ENCODE assay signal across 18 mouse cellular contexts in the genomic region with DNA sequence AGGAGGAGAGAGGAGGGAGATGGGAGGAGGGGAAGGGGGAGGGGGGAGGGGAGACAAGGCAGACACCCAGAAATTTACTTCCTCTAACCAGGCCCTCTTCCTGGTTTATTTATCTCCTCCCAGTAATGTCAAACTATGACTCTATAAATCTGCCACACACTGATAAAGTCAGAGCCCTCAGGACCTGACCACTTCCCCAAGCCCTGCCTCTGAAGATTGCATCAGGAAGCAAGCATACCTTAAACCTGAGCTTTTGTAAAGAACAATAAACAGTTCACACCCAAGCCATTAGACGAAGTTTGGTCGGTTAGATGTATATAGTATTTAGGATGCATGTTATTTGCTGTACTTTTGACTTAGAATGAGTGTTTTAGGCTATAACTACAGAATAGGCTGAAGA. TPM values are rescaled to one million over a fixed set of nuclear protein-coding genes. Genes with fewer than 3 reads are reported as not detected.
A peak's percentile ranks its signal among the peaks of the same experiment; 100 is the strongest.
DNase-seq lines count a peak whose midpoint lies in the region; ATAC-seq and TF ChIP-seq lines count a peak whose summit lies in the region.
"Had no signal": no experiment of that assay in that cellular context is flagged by ENCODE, and none has a peak within 500 bp of the region (broad histone marks: within the 10 kb centered on the region; RNA-seq: fewer than 3 reads in every experiment).

No protein-coding gene starts in this region.

- TF ChIP-seq CTCF in bone marrow macrophage, adult 2 months (IDR thresholded peaks at IDR 0.05; ENCODE audit: low read depth, low read length) = no peak
- TF ChIP-seq CTCF in intestine, postnatal 0 days (IDR thresholded peaks at IDR 0.05; ENCODE audit: low read depth) = no peak

- ATAC-seq in intestine, postnatal 0 days = peak; percentile 53; the same call in 1 of the 2 replicates
- peak; percentile 86 for ATAC-seq in megakaryocyte progenitor cell, adult 5-6 weeks (replicated peaks; ENCODE audit: poor library complexity)
- ATAC-seq: forebrain, postnatal 0 days had no signal

- H3K36me3 ChIP-seq in intestine, postnatal 0 days (ENCODE audit: control insufficient read depth, insufficient read depth) = no peaks in the 10 kb centered on the region
- H3K36me3 ChIP-seq: embryonic facial prominence, embryonic 13.5 days; heart, embryonic 10.5 days; hindbrain, embryonic 13.5 days; midbrain, embryonic 12.5 days had no signal

- no peak overlapping the region for H3K4me3 ChIP-seq in bone marrow macrophage, adult 2 months (ENCODE audit: insufficient read depth, low read length)
- no peak overlapping the region for H3K4me3 ChIP-seq in intestine, postnatal 0 days (ENCODE audit: low read depth, low read length)
- H3K4me3 ChIP-seq: embryonic facial prominence, embryonic 13.5 days; heart, embryonic 10.5 days; hindbrain, embryonic 13.5 days; midbrain, embryonic 12.5 days had no signal

- no peak for TF ChIP-seq POLR2A in bone marrow macrophage, adult 2 months (IDR thresholded peaks at IDR 0.05; ENCODE audit: borderline replicate concordance, low read depth, low read length)

- H3K27me3 ChIP-seq in intestine, postnatal 0 days (replicated peaks; ENCODE audit: control insufficient read depth, insufficient read depth, low read length) = no peaks in the 10 kb centered on the region
- H3K27me3 ChIP-seq: embryonic facial prominence, embryonic 13.5 days; hindbrain, embryonic 13.5 days; midbrain, embryonic 12.5 days had no signal

- H3K4me2 ChIP-seq in intestine, postnatal 0 days (replicated peaks; ENCODE audit: low read depth) = no peak overlapping the region
- H3K4me2 ChIP-seq: embryonic facial prominence, embryonic 13.5 days; hindbrain, embryonic 13.5 days; midbrain, embryonic 12.5 days had no signal

- H3K27ac ChIP-seq in bone marrow macrophage, adult 2 months (ENCODE audit: insufficient read depth, low read depth, low read length) = 0 out of 2 replicates have a peak overlapping the region, but pooled peaks have one; percentile 19
- no peak overlapping the region for H3K27ac ChIP-seq in intestine, postnatal 0 days (ENCODE audit: low read depth, low read length)
- H3K27ac ChIP-seq: embryonic facial prominence, embryonic 13.5 days; heart, embryonic 10.5 days; hindbrain, embryonic 13.5 days; midbrain, embryonic 12.5 days had no signal

- peaks cover 22% of the 10 kb centered on the region for H3K4me1 ChIP-seq in bone marrow macrophage, adult 2 months (ENCODE audit: control insufficient read depth, insufficient read depth, low read length)
- H3K4me1 ChIP-seq in intestine, postnatal 0 days (replicated peaks; ENCODE audit: control insufficient read depth, insufficient read depth, low read length) = no peaks in the 10 kb centered on the region
- H3K4me1 ChIP-seq: hindbrain, embryonic 13.5 days; midbrain, embryonic 12.5 days had no signal

- WGBS in intestine, postnatal 0 days = 9% methylated on average over 2 of the region's 2 CpGs

- peak; percentile 36 for DNase-seq in CD4-positive helper T cell, adult 2 months (ENCODE audit: low read depth, low spot score)
- no peak for DNase-seq in kidney, adult 11 months
- no peak for DNase-seq in thymus, postnatal 36 days
- no peak for DNase-seq in lung, postnatal 14 days
- no peak for DNase-seq in Muller cell, postnatal 12 days (ENCODE audit: inconsistent ontology term)
- DNase-seq: adrenal gland, postnatal 10 days; cerebellum, adult 9-10 months; forebrain, postnatal 0 days; heart, postnatal 10 days; kidney, adult 8-10 months; lung, postnatal 36 days had no signal

- H3K9me3 ChIP-seq in intestine, postnatal 0 days (ENCODE audit: control insufficient read depth) = no peaks in the 10 kb centered on the region
- H3K9me3 ChIP-seq: embryonic facial prominence, embryonic 13.5 days; heart, embryonic 10.5 days; hindbrain, embryonic 13.5 days; midbrain, embryonic 12.5 days had no signal

- no peak overlapping the region for H3K9ac ChIP-seq in intestine, postnatal 0 days (ENCODE audit: low read depth, low read length)
- H3K9ac ChIP-seq: embryonic facial prominence, embryonic 13.5 days; forebrain, postnatal 0 days; hindbrain, embryonic 13.5 days; midbrain, embryonic 12.5 days had no signal

RNA-seq across cellular contexts. Expression of gene Rnf130, which starts 30.6 kb away (rescaled TPM):
- polyA plus RNA-seq in bone marrow macrophage, adult 2 months (2012; ENCODE audit: insufficient read depth, insufficient read length, missing spikeins) = 504 and 635 TPM in 2 replicates
- 46.5 and 52.2 TPM in 2 replicates for polyA plus RNA-seq in intestine, postnatal 0 days (2015; fragmentation: Nextera tagmentation; extraction: Ambion mirVana)
- total RNA-seq in megakaryocyte progenitor cell, adult 5-6 weeks (2015) = 256 and 262 TPM in 2 replicates
- 224 and 237 TPM in 2 replicates for total RNA-seq in megakaryocyte progenitor cell, adult 5-6 weeks (2017)
